Mouse (Mus musculus): ENCODE data around the gene Dph2.

Dph2 gene

GRCm38 (mm10) chr4:117843101-117843500, 48.7 kb downstream of the Dph2 start:
- DNase-seq (ENCODE audit: inconsistent age in 2 of 2, low spot score in 1 of 2), result no peak

- no peak for DNase-seq (ENCODE audit: inconsistent age in 2 of 2, low spot score in 1 of 2)
These were observed 50.3 kb downstream of the Dph2 start for GRCm38 (mm10) chr4:117841566-117841965.

- no peak for DNase-seq (ENCODE audit: inconsistent age in 2 of 2, low spot score in 1 of 2)
These were observed 51.0 kb downstream of the Dph2 start for GRCm38 (mm10) chr4:117840821-117841220.

- DNase-seq (ENCODE audit: inconsistent age in 2 of 2, low spot score in 1 of 2), result no peak
These were observed 52.5 kb downstream of the Dph2 start for GRCm38 (mm10) chr4:117839366-117839765.
